19 mouse cellular contexts compared by ENCODE assay signal in the genomic region with DNA sequence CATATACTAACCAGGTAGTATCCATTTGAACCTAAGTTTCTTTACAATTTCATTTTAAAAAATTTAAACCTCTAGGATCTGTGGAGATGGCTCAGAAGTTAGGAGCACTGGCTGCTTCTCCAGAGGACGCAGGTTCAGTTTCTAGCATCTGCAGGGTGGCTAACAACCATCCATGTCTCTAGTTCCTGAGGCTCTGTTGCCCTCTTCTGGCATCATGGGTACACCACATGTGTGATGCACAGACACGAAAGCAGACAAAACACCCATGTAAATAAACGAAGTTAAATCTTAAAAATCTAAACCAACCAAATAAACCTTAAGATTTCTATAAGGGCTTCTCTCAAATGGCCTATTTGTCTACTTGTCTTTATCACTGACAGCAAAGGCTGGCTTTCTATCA.
A peak's percentile ranks its signal among the peaks of the same experiment; 100 is the strongest.
DNase-seq lines count a peak whose midpoint lies in the region; ATAC-seq and TF ChIP-seq lines count a peak whose summit lies in the region.
"Had no signal": no experiment of that assay in that cellular context is flagged by ENCODE, and none has a peak within 500 bp of the region (broad histone marks: within the 10 kb centered on the region; RNA-seq: fewer than 3 reads in every experiment).

No protein-coding gene starts in this region.

- TF ChIP-seq CTCF in hindbrain, postnatal 0 days (IDR thresholded peaks at IDR 0.05; ENCODE audit: low read depth) = peak; percentile 34; the same call in 1 of the 2 replicates
- TF ChIP-seq CTCF in liver, postnatal 0 days (IDR thresholded peaks at IDR 0.05; ENCODE audit: low read depth) = peak; percentile 47
- TF ChIP-seq CTCF in ES-Bruce4 (IDR thresholded peaks at IDR 0.05; ENCODE audit: low read depth, low read length) = peak; percentile 48

- no peak overlapping the region for H3K4me3 ChIP-seq in hindbrain, postnatal 0 days (ENCODE audit: low read length)
- no peak overlapping the region for H3K4me3 ChIP-seq in hindbrain, embryonic 16.5 days (ENCODE audit: low read length)
- no peak overlapping the region for H3K4me3 ChIP-seq in liver, postnatal 0 days (ENCODE audit: low read depth, low read length)
- H3K4me3 ChIP-seq in liver, embryonic 11.5 days (ENCODE audit: low read depth, low read length) = no peak overlapping the region
- no peak overlapping the region for H3K4me3 ChIP-seq in ES-Bruce4 (ENCODE audit: low read depth, low read length)
- H3K4me3 ChIP-seq: forebrain, embryonic 10.5 days; limb, embryonic 12.5 days; lung, embryonic 15.5 days; megakaryocyte, embryonic 14.5 days; stomach, embryonic 15.5 days had no signal

- intact Hi-C loops in left cerebral cortex, postnatal 10 days (cut with DNase I) = no loop called here

- no peak for DNase-seq in hindbrain, postnatal 0 days (ENCODE audit: low spot score)
- DNase-seq in liver, postnatal 0 days = no peak
- no peak for DNase-seq in liver, embryonic 11.5 days (ENCODE audit: low spot score)
- DNase-seq in ZHBTc4 (ENCODE audit: low read depth, low spot score) = peak; percentile 52
- no peak for DNase-seq in right cerebral cortex, postnatal 36 days (ENCODE audit: low spot score in 2 of 2)
- no peak for DNase-seq in left cerebral cortex, postnatal 10 days (ENCODE audit: extremely low spot score in 1 of 2, low spot score in 2 of 2)
- DNase-seq: cerebellum, adult 9-10 months; gastrocnemius, postnatal 36 days; heart, postnatal 4 days; kidney, adult 9 months; thymus, postnatal 14 days had no signal

- H3K9me3 ChIP-seq in hindbrain, postnatal 0 days (ENCODE audit: low read length) = no peaks in the 10 kb centered on the region
- H3K9me3 ChIP-seq in hindbrain, embryonic 16.5 days (ENCODE audit: control insufficient read depth, low read length) = no peaks in the 10 kb centered on the region
- no peaks in the 10 kb centered on the region for H3K9me3 ChIP-seq in liver, postnatal 0 days (ENCODE audit: low read length)
- no peaks in the 10 kb centered on the region for H3K9me3 ChIP-seq in liver, embryonic 11.5 days (ENCODE audit: control insufficient read depth, low read length)
- H3K9me3 ChIP-seq in ES-Bruce4 (replicated peaks; ENCODE audit: control insufficient read depth, insufficient read depth, low read length, poor library complexity, severe bottlenecking) = no peaks in the 10 kb centered on the region
- H3K9me3 ChIP-seq: forebrain, embryonic 10.5 days; limb, embryonic 12.5 days; lung, embryonic 15.5 days; stomach, embryonic 15.5 days had no signal

- no peaks in the 10 kb centered on the region for H3K4me1 ChIP-seq in hindbrain, postnatal 0 days (ENCODE audit: insufficient read depth, low read length)
- H3K4me1 ChIP-seq in hindbrain, embryonic 16.5 days (ENCODE audit: control insufficient read depth, insufficient read depth, low read depth, low read length) = no peaks in the 10 kb centered on the region
- H3K4me1 ChIP-seq in liver, postnatal 0 days (ENCODE audit: insufficient read depth) = no peaks in the 10 kb centered on the region
- no peaks in the 10 kb centered on the region for H3K4me1 ChIP-seq in liver, embryonic 11.5 days (replicated peaks; ENCODE audit: control insufficient read depth, insufficient read depth, low read length)
- no peaks in the 10 kb centered on the region for H3K4me1 ChIP-seq in ES-Bruce4 (ENCODE audit: control insufficient read depth, insufficient read depth, low read length)
- H3K4me1 ChIP-seq: forebrain, embryonic 10.5 days; limb, embryonic 12.5 days; lung, embryonic 15.5 days; stomach, embryonic 15.5 days had no signal

- no peaks in the 10 kb centered on the region for H3K27me3 ChIP-seq in hindbrain, postnatal 0 days (ENCODE audit: insufficient read depth, low read length)
- no peaks in the 10 kb centered on the region for H3K27me3 ChIP-seq in hindbrain, embryonic 16.5 days (replicated peaks; ENCODE audit: control insufficient read depth, insufficient read depth, low read length)
- H3K27me3 ChIP-seq in liver, postnatal 0 days (ENCODE audit: insufficient read depth, low read length) = no peaks in the 10 kb centered on the region
- no peaks in the 10 kb centered on the region for H3K27me3 ChIP-seq in liver, embryonic 11.5 days (replicated peaks; ENCODE audit: control insufficient read depth, insufficient read depth, low read length)
- H3K27me3 ChIP-seq in ES-Bruce4 (ENCODE audit: control insufficient read depth, insufficient read depth, low read length, poor library complexity, severe bottlenecking) = no peaks in the 10 kb centered on the region
- H3K27me3 ChIP-seq: limb, embryonic 12.5 days; lung, embryonic 15.5 days; megakaryocyte, embryonic 14.5 days; stomach, embryonic 15.5 days had no signal

- ATAC-seq in hindbrain, postnatal 0 days = no peak
- no peak for ATAC-seq in hindbrain, embryonic 16.5 days
- ATAC-seq in liver, postnatal 0 days = no peak
- ATAC-seq in liver, embryonic 11.5 days (replicated peaks; ENCODE audit: low FRiP score) = no peak

- no peak overlapping the region for H3K27ac ChIP-seq in hindbrain, postnatal 0 days
- H3K27ac ChIP-seq in hindbrain, embryonic 16.5 days (ENCODE audit: low read depth, low read length) = no peak overlapping the region
- H3K27ac ChIP-seq in liver, postnatal 0 days (ENCODE audit: low read depth) = no peak overlapping the region
- H3K27ac ChIP-seq in liver, embryonic 11.5 days (ENCODE audit: low read depth, low read length) = no peak overlapping the region
- no peak overlapping the region for H3K27ac ChIP-seq in ES-Bruce4 (ENCODE audit: insufficient read depth, low read length)
- H3K27ac ChIP-seq: forebrain, embryonic 10.5 days; limb, embryonic 12.5 days; lung, embryonic 15.5 days; stomach, embryonic 15.5 days had no signal

- no peak overlapping the region for H3K9ac ChIP-seq in hindbrain, postnatal 0 days (replicated peaks; ENCODE audit: low read length)
- H3K9ac ChIP-seq in hindbrain, embryonic 16.5 days (ENCODE audit: low read depth, low read length) = no peak overlapping the region
- H3K9ac ChIP-seq in liver, postnatal 0 days (replicated peaks) = no peak overlapping the region
- H3K9ac ChIP-seq in liver, embryonic 11.5 days (ENCODE audit: low read depth, low read length) = no peak overlapping the region
- H3K9ac ChIP-seq in ES-Bruce4 (ENCODE audit: low read depth, poor library complexity, severe bottlenecking) = no peak overlapping the region
- H3K9ac ChIP-seq: limb, embryonic 12.5 days; lung, embryonic 15.5 days; stomach, embryonic 15.5 days had no signal

- no peak overlapping the region for H3K4me2 ChIP-seq in hindbrain, postnatal 0 days (ENCODE audit: low read depth, low read length)
- no peak overlapping the region for H3K4me2 ChIP-seq in hindbrain, embryonic 16.5 days (ENCODE audit: low read length)
- no peak overlapping the region for H3K4me2 ChIP-seq in liver, postnatal 0 days (ENCODE audit: low read depth, low read length)
- H3K4me2 ChIP-seq in liver, embryonic 11.5 days = no peak overlapping the region
- H3K4me2 ChIP-seq: heart, embryonic 11.5 days; limb, embryonic 12.5 days; lung, embryonic 15.5 days; stomach, embryonic 15.5 days had no signal

- TF ChIP-seq EP300 in liver, postnatal 0 days (IDR thresholded peaks at IDR 0.05; ENCODE audit: low read depth) = no peak
- TF ChIP-seq EP300 in ES-Bruce4 (IDR thresholded peaks at IDR 0.05; ENCODE audit: insufficient read depth, low read depth, low read length) = no peak

- WGBS in hindbrain, postnatal 0 days = 79% methylated on average over 3 of the region's 3 CpGs
- 84% methylated on average over 3 of the region's 3 CpGs for WGBS in hindbrain, embryonic 16.5 days
- 59% methylated on average over 3 of the region's 3 CpGs for WGBS in liver, postnatal 0 days (ENCODE audit: insufficient replicate concordance)
- 67% methylated on average over 3 of the region's 3 CpGs for WGBS in liver, embryonic 11.5 days

- no peak for TF ChIP-seq POLR2A in ES-Bruce4 (IDR thresholded peaks at IDR 0.05; ENCODE audit: insufficient read depth, low read length)

- no peaks in the 10 kb centered on the region for H3K36me3 ChIP-seq in hindbrain, postnatal 0 days (ENCODE audit: insufficient read depth, low read length)
- no peaks in the 10 kb centered on the region for H3K36me3 ChIP-seq in hindbrain, embryonic 16.5 days (ENCODE audit: control insufficient read depth, insufficient read depth, low read length)
- no peaks in the 10 kb centered on the region for H3K36me3 ChIP-seq in liver, postnatal 0 days (replicated peaks; ENCODE audit: insufficient read depth, low read length)
- H3K36me3 ChIP-seq in liver, embryonic 11.5 days (ENCODE audit: control insufficient read depth, insufficient read depth, low read length) = no peaks in the 10 kb centered on the region
- no peaks in the 10 kb centered on the region for H3K36me3 ChIP-seq in ES-Bruce4 (ENCODE audit: control insufficient read depth, insufficient read depth, low read length, poor library complexity, severe bottlenecking)
- H3K36me3 ChIP-seq: forebrain, embryonic 10.5 days; limb, embryonic 12.5 days; lung, embryonic 15.5 days; stomach, embryonic 15.5 days had no signal
